In genomic region chr11:88849284-88849683, GRCm38 (mm10) we compare ENCODE assay signal across 7 mouse cellular contexts. TPM values are rescaled to one million over a fixed set of nuclear protein-coding genes. Genes with fewer than 3 reads are reported as not detected.
DNase-seq lines count a peak whose midpoint lies in the region; ATAC-seq and TF ChIP-seq lines count a peak whose summit lies in the region.

No protein-coding gene starts in this region.

- no peak overlapping the region for H3K4me3 ChIP-seq in hindbrain, postnatal 0 days (ENCODE audit: low read length)
- no peak overlapping the region for H3K4me3 ChIP-seq in limb, embryonic 12.5 days (replicated peaks)
- no peak overlapping the region for H3K4me3 ChIP-seq in stomach, embryonic 14.5 days (ENCODE audit: low read depth, low read length)

- no peak for TF ChIP-seq CTCF in hindbrain, postnatal 0 days (IDR thresholded peaks at IDR 0.05; ENCODE audit: low read depth)

- H3K9me3 ChIP-seq in hindbrain, postnatal 0 days (ENCODE audit: low read length), result no peaks in the 10 kb centered on the region
- H3K9me3 ChIP-seq in limb, embryonic 12.5 days, result no peaks in the 10 kb centered on the region
- no peaks in the 10 kb centered on the region for H3K9me3 ChIP-seq in stomach, embryonic 14.5 days (ENCODE audit: control insufficient read depth, low read depth, low read length)

- H3K4me1 ChIP-seq in hindbrain, postnatal 0 days (ENCODE audit: insufficient read depth, low read length), result no peaks in the 10 kb centered on the region
- peaks cover 37% of the 10 kb centered on the region for H3K4me1 ChIP-seq in limb, embryonic 12.5 days (replicated peaks)
- peaks cover 10% of the 10 kb centered on the region for H3K4me1 ChIP-seq in stomach, embryonic 14.5 days (ENCODE audit: control insufficient read depth, insufficient read depth, low read length)

- no peaks in the 10 kb centered on the region for H3K27me3 ChIP-seq in hindbrain, postnatal 0 days (ENCODE audit: insufficient read depth, low read length)
- H3K27me3 ChIP-seq in limb, embryonic 12.5 days, result no peaks in the 10 kb centered on the region
- H3K27me3 ChIP-seq in stomach, embryonic 14.5 days (ENCODE audit: control insufficient read depth, insufficient read depth, low read length), result no peaks in the 10 kb centered on the region

- peak; percentile 57; the same call in 1 of the 2 replicates for ATAC-seq in hindbrain, postnatal 0 days
- ATAC-seq in limb, embryonic 12.5 days (ENCODE audit: insufficient number of reproducible peaks, insufficient read depth, low FRiP score, low TSS enrichment, low read depth), result no peak
- no peak for ATAC-seq in stomach, embryonic 14.5 days (ENCODE audit: insufficient number of reproducible peaks, insufficient read depth, low FRiP score, low read depth)
- no peak for ATAC-seq in erythroid progenitor cell, adult 5-6 weeks (replicated peaks; ENCODE audit: low FRiP score, poor library complexity, severe bottlenecking)

- peak; percentile 69 for DNase-seq in NIH3T3 (ENCODE audit: low read depth)
- DNase-seq in adrenal gland, adult 8-10 months, result peak; percentile 67
- peak; percentile 33 to 75 for DNase-seq in frontal cortex, postnatal 36 days (ENCODE audit: low spot score in 2 of 2)
- DNase-seq in hindbrain, postnatal 0 days (ENCODE audit: low spot score), result peak; percentile 57

- H3K27ac ChIP-seq in hindbrain, postnatal 0 days, result no peak overlapping the region
- H3K27ac ChIP-seq in limb, embryonic 12.5 days, result peak overlapping the region; percentile 53
- H3K27ac ChIP-seq in stomach, embryonic 14.5 days (ENCODE audit: low read length), result peak overlapping the region; percentile 61; the same call in 1 of the 2 replicates

- no peak overlapping the region for H3K9ac ChIP-seq in hindbrain, postnatal 0 days (replicated peaks; ENCODE audit: low read length)
- no peak overlapping the region for H3K9ac ChIP-seq in limb, embryonic 12.5 days (replicated peaks)
- H3K9ac ChIP-seq in stomach, embryonic 14.5 days (replicated peaks; ENCODE audit: low read depth, low read length), result no peak overlapping the region

- H3K4me2 ChIP-seq in hindbrain, postnatal 0 days (ENCODE audit: low read depth, low read length), result no peak overlapping the region
- H3K4me2 ChIP-seq in limb, embryonic 12.5 days, result no peak overlapping the region
- H3K4me2 ChIP-seq in stomach, embryonic 14.5 days (replicated peaks; ENCODE audit: low read depth, low read length), result no peak overlapping the region

- WGBS in hindbrain, postnatal 0 days, result 49% methylated on average over 8 of the region's 8 CpGs
- WGBS in limb, embryonic 12.5 days, result 75% methylated on average over 8 of the region's 8 CpGs
- 65% methylated on average over 8 of the region's 8 CpGs for WGBS in stomach, embryonic 14.5 days

- H3K36me3 ChIP-seq in hindbrain, postnatal 0 days (ENCODE audit: insufficient read depth, low read length), result peaks cover 13% of the 10 kb centered on the region; the same call in 1 of the 2 replicates
- H3K36me3 ChIP-seq in limb, embryonic 12.5 days, result peaks cover 15% of the 10 kb centered on the region
- peaks cover 12% of the 10 kb centered on the region; the same call in 1 of the 2 replicates for H3K36me3 ChIP-seq in stomach, embryonic 14.5 days (ENCODE audit: control insufficient read depth, insufficient read depth, low read length)

RNA-seq across cellular contexts. Expression of gene Akap1, which starts 15.1 kb away (rescaled TPM):
- total RNA-seq in adrenal gland, adult 8-10 months (2022), result 100 to 1,000 TPM; 102 to 124 (median 117) TPM
- 38.7 and 51.5 TPM in 2 replicates for total RNA-seq in hindbrain, postnatal 0 days (2014; rRNA removed)
- 19.5 and 20.8 TPM in 2 replicates for polyA plus RNA-seq in hindbrain, postnatal 0 days (2015; fragmentation: Nextera tagmentation; extraction: Ambion mirVana)
- polyA plus RNA-seq in limb, embryonic 12.5 days (2016; fragmentation: Nextera tagmentation; extraction: Ambion mirVana), result 15.3 and 16.7 TPM in 2 replicates
- polyA plus RNA-seq in stomach, embryonic 14.5 days (2014; fragmentation: Nextera tagmentation; extraction: Ambion mirVana), result 20.6 and 23.9 TPM in 2 replicates
- total RNA-seq in erythroid progenitor cell, adult 5-6 weeks (2015; ENCODE audit: low replicate concordance), result 0.42 TPM in 1 of 2 replicates, not detected in the other
- total RNA-seq in erythroid progenitor cell, adult 5-6 weeks (2017; ENCODE audit: low replicate concordance), result 3.3 and 7.1 TPM in 2 replicates
